16 mouse cellular contexts compared by ENCODE assay signal in genomic region chr1:152004509-152004908, GRCm38 (mm10).
DNase-seq lines count a peak whose midpoint lies in the region; ATAC-seq lines count a peak whose summit lies in the region.
"Had no signal": no experiment of that assay in that cellular context is flagged by ENCODE, and none has a peak within 500 bp of the region (broad histone marks: within the 10 kb centered on the region; RNA-seq: fewer than 3 reads in every experiment).

No protein-coding gene starts in this region.

- H3K9me3 ChIP-seq in heart, embryonic 11.5 days (replicated peaks; ENCODE audit: control insufficient read depth, low read length), result no peaks in the 10 kb centered on the region
- H3K9me3 ChIP-seq in midbrain, embryonic 12.5 days, result no peaks in the 10 kb centered on the region
- H3K9me3 ChIP-seq in midbrain, embryonic 10.5 days (replicated peaks), result no peaks in the 10 kb centered on the region
- H3K9me3 ChIP-seq in forebrain, embryonic 12.5 days, result no peaks in the 10 kb centered on the region
- H3K9me3 ChIP-seq in midbrain, embryonic 16.5 days (replicated peaks; ENCODE audit: control insufficient read depth, low read length, poor library complexity, severe bottlenecking), result no peaks in the 10 kb centered on the region
- H3K9me3 ChIP-seq: kidney, embryonic 15.5 days had no signal

- H3K4me1 ChIP-seq in heart, embryonic 11.5 days (ENCODE audit: control insufficient read depth, insufficient read depth, low read length), result peaks cover 6% of the 10 kb centered on the region; the same call in 1 of the 2 replicates
- H3K4me1 ChIP-seq in midbrain, embryonic 12.5 days, result peaks cover 13% of the 10 kb centered on the region
- peaks cover 7% of the 10 kb centered on the region; the same call in 1 of the 2 replicates for H3K4me1 ChIP-seq in midbrain, embryonic 10.5 days
- H3K4me1 ChIP-seq in forebrain, embryonic 12.5 days, result peaks cover 12% of the 10 kb centered on the region; the same call in 1 of the 2 replicates
- H3K4me1 ChIP-seq in midbrain, embryonic 16.5 days (ENCODE audit: control insufficient read depth, insufficient read depth, low read length), result peaks cover 8% of the 10 kb centered on the region

- H3K4me3 ChIP-seq in heart, embryonic 11.5 days (ENCODE audit: low read depth, low read length), result no peak overlapping the region
- H3K4me3 ChIP-seq in midbrain, embryonic 12.5 days, result no peak overlapping the region
- no peak overlapping the region for H3K4me3 ChIP-seq in midbrain, embryonic 10.5 days
- no peak overlapping the region for H3K4me3 ChIP-seq in forebrain, embryonic 12.5 days (replicated peaks)
- H3K4me3 ChIP-seq in midbrain, embryonic 16.5 days (ENCODE audit: low read depth, low read length), result no peak overlapping the region
- H3K4me3 ChIP-seq: kidney, embryonic 15.5 days had no signal

- H3K4me2 ChIP-seq in heart, embryonic 11.5 days, result no peak overlapping the region
- H3K4me2 ChIP-seq in midbrain, embryonic 12.5 days (replicated peaks), result no peak overlapping the region
- no peak overlapping the region for H3K4me2 ChIP-seq in forebrain, embryonic 12.5 days
- no peak overlapping the region for H3K4me2 ChIP-seq in midbrain, embryonic 16.5 days (ENCODE audit: low read length)
- H3K4me2 ChIP-seq: kidney, embryonic 15.5 days had no signal

- no peak overlapping the region for H3K27ac ChIP-seq in heart, embryonic 11.5 days (ENCODE audit: low read depth, low read length)
- peak overlapping the region; percentile 22; the same call in 1 of the 2 replicates for H3K27ac ChIP-seq in midbrain, embryonic 12.5 days (replicated peaks)
- no peak overlapping the region for H3K27ac ChIP-seq in midbrain, embryonic 10.5 days (replicated peaks)
- H3K27ac ChIP-seq in forebrain, embryonic 12.5 days, result peak overlapping the region; percentile 69
- peak overlapping the region; percentile 66 for H3K27ac ChIP-seq in midbrain, embryonic 16.5 days (ENCODE audit: low read length)
- H3K27ac ChIP-seq: kidney, embryonic 15.5 days; liver, embryonic 14.5 days; macrophage had no signal

- no peaks in the 10 kb centered on the region for H3K36me3 ChIP-seq in heart, embryonic 11.5 days (ENCODE audit: control insufficient read depth, insufficient read depth, low read length)
- peaks cover 3% of the 10 kb centered on the region; the same call in 1 of the 2 replicates for H3K36me3 ChIP-seq in midbrain, embryonic 12.5 days
- H3K36me3 ChIP-seq in midbrain, embryonic 10.5 days, result peaks cover 17% of the 10 kb centered on the region
- peaks cover 4% of the 10 kb centered on the region for H3K36me3 ChIP-seq in forebrain, embryonic 12.5 days (replicated peaks)
- H3K36me3 ChIP-seq in midbrain, embryonic 16.5 days (ENCODE audit: control insufficient read depth, insufficient read depth, low read length), result 0 out of 2 replicates have a peak, but pooled peaks cover 2% of the 10 kb centered on the region

- H3K9ac ChIP-seq in heart, embryonic 11.5 days (ENCODE audit: low read depth, low read length), result no peak overlapping the region
- H3K9ac ChIP-seq in midbrain, embryonic 12.5 days (replicated peaks), result no peak overlapping the region
- no peak overlapping the region for H3K9ac ChIP-seq in forebrain, embryonic 12.5 days
- H3K9ac ChIP-seq in midbrain, embryonic 16.5 days (ENCODE audit: low read depth, low read length), result no peak overlapping the region
- H3K9ac ChIP-seq: kidney, embryonic 15.5 days; liver, embryonic 14.5 days had no signal

- WGBS in heart, embryonic 11.5 days (ENCODE audit: insufficient replicate concordance), result 89% methylated on average over 6 of the region's 6 CpGs
- WGBS in midbrain, embryonic 12.5 days, result 55% methylated on average over 6 of the region's 6 CpGs
- 90% methylated on average over 6 of the region's 6 CpGs for WGBS in midbrain, embryonic 10.5 days
- WGBS in forebrain, embryonic 12.5 days, result 43% methylated on average over 6 of the region's 6 CpGs
- 28% methylated on average over 6 of the region's 6 CpGs for WGBS in midbrain, embryonic 16.5 days

- ATAC-seq in heart, embryonic 11.5 days (replicated peaks; ENCODE audit: insufficient number of reproducible peaks, low FRiP score, low TSS enrichment), result no peak
- 0 out of 2 replicates have a peak, but pooled peaks have one; percentile 45 for ATAC-seq in midbrain, embryonic 12.5 days (ENCODE audit: low FRiP score, low read depth)
- peak; percentile 57 for ATAC-seq in forebrain, embryonic 12.5 days (ENCODE audit: low FRiP score)
- no peak for ATAC-seq in midbrain, embryonic 16.5 days
- ATAC-seq: intestine, postnatal 0 days had no signal

- peak; percentile 7 for DNase-seq in heart, adult 11 months
- DNase-seq in midbrain, embryonic 10.5 days (ENCODE audit: low spot score), result no peak
- no peak for DNase-seq in gastrocnemius, postnatal 4 days (ENCODE audit: low spot score in 2 of 2)
- DNase-seq: adrenal gland, postnatal 25 days; cerebellum, adult 2 months; kidney, postnatal 4 days; thymus, postnatal 25 days had no signal

- H3K27me3 ChIP-seq in heart, embryonic 11.5 days (ENCODE audit: control insufficient read depth, insufficient read depth, low read length), result no peaks in the 10 kb centered on the region
- H3K27me3 ChIP-seq in midbrain, embryonic 12.5 days, result no peaks in the 10 kb centered on the region
- H3K27me3 ChIP-seq in midbrain, embryonic 10.5 days (ENCODE audit: low read depth, poor library complexity, severe bottlenecking), result no peaks in the 10 kb centered on the region
- no peaks in the 10 kb centered on the region for H3K27me3 ChIP-seq in forebrain, embryonic 12.5 days
- H3K27me3 ChIP-seq in midbrain, embryonic 16.5 days (ENCODE audit: control insufficient read depth, insufficient read depth, low read depth, low read length), result no peaks in the 10 kb centered on the region
- H3K27me3 ChIP-seq: CH12.LX; kidney, embryonic 15.5 days had no signal

Comparison
In these comparisons a context has a peak if more than half of its experiments do, and no peak if none do; other contexts are left out.
1. ATAC-seq: peak in midbrain, embryonic 12.5 days (single experiment) and forebrain, embryonic 12.5 days (single experiment); none in heart, embryonic 11.5 days (single experiment) and midbrain, embryonic 16.5 days (single experiment).
2. H3K27ac ChIP-seq: peak in midbrain, embryonic 12.5 days (single experiment), forebrain, embryonic 12.5 days (single experiment) and midbrain, embryonic 16.5 days (single experiment); none in heart, embryonic 11.5 days (single experiment) and midbrain, embryonic 10.5 days (single experiment).